Mouse (Mus musculus): Measurements from ENCODE around the gene Tor1b. TPM values are rescaled to one million over a fixed set of nuclear protein-coding genes. Genes with fewer than 3 reads are reported as not detected.

The Tor1b gene
- total RNA-seq (2012; rRNA removed) (25.3 and 31.8 TPM in 2 replicates), total RNA-seq (2014; rRNA removed) (30.1 and 31.1 TPM in 2 replicates), polyA plus RNA-seq (2012; ENCODE audit: insufficient read length, low read depth) (19.5 and 23.1 TPM in 2 replicates)

DNA sequence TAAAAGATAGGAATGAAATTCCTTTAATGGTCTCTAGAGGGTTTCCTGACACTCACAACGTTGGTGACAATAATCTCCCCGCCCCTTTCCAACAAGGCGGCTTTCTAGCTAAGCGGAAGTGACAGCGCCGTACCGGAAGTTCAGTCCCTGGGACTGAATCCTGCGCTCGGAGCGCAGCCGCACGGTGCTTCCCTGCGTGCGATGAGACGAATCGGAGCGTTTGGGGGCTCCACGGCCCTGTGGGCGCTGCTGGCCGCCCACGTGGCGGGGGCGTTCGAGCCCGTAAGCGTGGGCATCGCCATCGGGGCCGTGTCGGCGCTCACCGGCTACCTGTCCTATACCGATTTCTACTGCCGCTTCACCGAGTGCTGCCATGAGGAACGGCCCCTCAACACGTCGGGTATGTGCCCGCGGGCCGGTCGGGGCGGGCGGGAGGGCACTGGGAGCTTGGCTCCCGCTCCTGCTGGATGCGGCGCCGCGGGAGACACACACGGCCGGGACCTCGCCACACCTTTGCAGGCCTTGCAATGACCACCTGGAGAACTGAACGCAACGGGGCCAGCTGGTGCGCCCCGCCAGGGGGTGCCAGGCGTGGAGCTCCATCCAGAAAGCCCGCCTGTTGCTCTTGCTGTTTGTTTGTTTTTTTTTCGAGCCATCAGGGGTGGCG is at the start of gene Tor1b:
Gene Tor1b (plus strand): TSS at position 136 of the 667 bp plus-strand sequence.
- dilution Hi-C loops (cut with MboI; ENCODE audit: extremely low pct_ligation_motif_present, extremely low pct_unique_long_range_greater_than_20kb, low sequenced_read_pairs) = no loop called here
- Histone ChIP-seq H3K9me3 (replicated peaks; ENCODE audit: low read length) (peaks cover 13% of the 10 kb centered on the region), H3K27me3 (replicated peaks) (peaks cover 27% of the 10 kb centered on the region), H3K9ac (ENCODE audit: insufficient read depth, low read depth) (peak within 1 kb of the TSS; percentile 82), H3K4me2 (ENCODE audit: insufficient read depth, low read depth, poor library complexity, severe bottlenecking) (peak within 1 kb of the TSS; percentile 82), H3K79me2 (replicated peaks; ENCODE audit: control insufficient read depth, extremely low read depth, insufficient read depth, poor library complexity, severe bottlenecking) (peaks cover 34% of the 10 kb centered on the region), H3K4me1 (ENCODE audit: control insufficient read depth in 1 of 2, insufficient read depth in 2 of 2) (peaks cover 6 to 32% of the 10 kb centered on the region in 2 experiments; a peak in 3 of 4 replicates), H3K27ac (ENCODE audit: insufficient read depth, low read depth) (peak within 1 kb of the TSS; percentile 46), H3K36me3 (replicated peaks in 1 of 2; ENCODE audit: control insufficient read depth in 1 of 2, insufficient read depth in 1 of 2, low read length in 1 of 2) (peaks cover 25 to 35% of the 10 kb centered on the region in 2 experiments), H3K4me3 (replicated peaks in 1 of 3; ENCODE audit: low read depth in 2 of 3, low read length in 2 of 3, poor library complexity in 1 of 3) (peak within 1 kb of the TSS; percentile 80 to 88 (median 88))
- in situ Hi-C loops (cut with MboI; ENCODE audit: low pct_ligation_motif_present, low pct_unique_long_range_greater_than_20kb, low sequenced_read_pairs) = no loop called here
- DNase-seq (ENCODE audit: extremely low read depth) = peak; percentile 94
- TF ChIP-seq ZMIZ1 (IDR thresholded peaks at IDR 0.05; ENCODE audit: low read depth, low read length) (peak; percentile 93), UBTF (IDR thresholded peaks at IDR 0.05; ENCODE audit: low read depth, low read length) (peak; percentile 72; the same call in 1 of the 2 replicates), POLR2A (IDR thresholded peaks at IDR 0.05; ENCODE audit: low read depth, low read length) (peak; percentile 99), USF1 (IDR thresholded peaks at IDR 0.05; ENCODE audit: low read depth, low read length) (no peak), SIN3A (IDR thresholded peaks at IDR 0.05; ENCODE audit: low read length) (peak; percentile 94; the same call in 1 of the 2 replicates), MXI1 (IDR thresholded peaks at IDR 0.05; ENCODE audit: low read depth, low read length) (peak; percentile 85), ZKSCAN1 (IDR thresholded peaks at IDR 0.05; ENCODE audit: borderline replicate concordance, low read depth, low read length) (no peak), MAFK (IDR thresholded peaks at IDR 0.05; ENCODE audit: insufficient replicate concordance, low read length) (no peak), RAD21 (IDR thresholded peaks at IDR 0.05; ENCODE audit: low read depth, low read length) (no peak), TCF12 (IDR thresholded peaks at IDR 0.05; ENCODE audit: low read depth, low read length) (peak; percentile 73), USF2 (conservative IDR thresholded peaks at IDR 0.05; ENCODE audit: low read depth, low read length) (no peak), MYC (IDR thresholded peaks at IDR 0.05; ENCODE audit: low read depth, low read length) (0 out of 2 replicates have a peak, but pooled peaks have one; percentile 68), KAT2A (IDR thresholded peaks at IDR 0.05; ENCODE audit: insufficient replicate concordance, low read length) (0 out of 2 replicates have a peak, but pooled peaks have one; percentile 7), MEF2A (IDR thresholded peaks at IDR 0.05; ENCODE audit: borderline replicate concordance, low read depth, low read length) (peak; percentile 52; the same call in 1 of the 2 replicates), RCOR1 (conservative IDR thresholded peaks at IDR 0.05; ENCODE audit: low read depth, low read length) (no peak), CTCF (conservative IDR thresholded peaks at IDR 0.05 in 1 of 2, IDR thresholded peaks at IDR 0.05 in 1 of 2; ENCODE audit: low read depth in 2 of 2, low read length in 2 of 2) (peak in 1 of 2 experiments; percentile 34; a peak in 2 of 4 replicates), GABPA (IDR thresholded peaks at IDR 0.05; ENCODE audit: insufficient replicate concordance, low read depth, low read length) (no peak), TBP (conservative IDR thresholded peaks at IDR 0.05; ENCODE audit: low read depth, low read length) (peak; percentile 70; the same call in 1 of the 2 replicates), BHLHE40 (IDR thresholded peaks at IDR 0.05; ENCODE audit: low read depth, low read length) (no peak), ZNF384 (IDR thresholded peaks at IDR 0.05; ENCODE audit: low read depth, low read length) (no peak), POLR2AphosphoS2 (IDR thresholded peaks at IDR 0.05; ENCODE audit: low read depth, low read length) (peak; percentile 89; the same call in 1 of the 2 replicates), NRF1 (IDR thresholded peaks at IDR 0.05; ENCODE audit: low read depth, low read length) (peak; percentile 80), E2F4 (IDR thresholded peaks at IDR 0.05; ENCODE audit: insufficient replicate concordance, low read depth, low read length) (no peak), ZC3H11A (IDR thresholded peaks at IDR 0.05; ENCODE audit: low read depth, low read length) (no peak), MAX (IDR thresholded peaks at IDR 0.05; ENCODE audit: low read length) (0 out of 2 replicates have a peak, but pooled peaks have one; percentile 71), IRF4 (IDR thresholded peaks at IDR 0.05; ENCODE audit: low read depth, low read length) (peak; percentile 4; the same call in 1 of the 2 replicates), CHD2 (IDR thresholded peaks at IDR 0.05; ENCODE audit: low read length) (no peak), SMC3 (IDR thresholded peaks at IDR 0.05; ENCODE audit: low read depth, low read length) (no peak), JUN (IDR thresholded peaks at IDR 0.05; ENCODE audit: insufficient read depth, low read depth, low read length) (no peak), NELFE (IDR thresholded peaks at IDR 0.05; ENCODE audit: low read depth, low read length) (peak; percentile 99), MAZ (IDR thresholded peaks at IDR 0.05; ENCODE audit: low read depth, low read length) (no peak), HCFC1 (IDR thresholded peaks at IDR 0.05; ENCODE audit: low read depth, low read length) (peak; percentile 75), EP300 (IDR thresholded peaks at IDR 0.05; ENCODE audit: low read length) (no peak), CHD1 (IDR thresholded peaks at IDR 0.05; ENCODE audit: low read depth, low read length) (no peak), JUND (conservative IDR thresholded peaks at IDR 0.05; ENCODE audit: low read depth, low read length) (no peak), PAX5 (IDR thresholded peaks at IDR 0.05; ENCODE audit: low read length) (no peak), ETS1 (conservative IDR thresholded peaks at IDR 0.05; ENCODE audit: low read depth, low read length) (no peak), ELF1 (IDR thresholded peaks at IDR 0.05; ENCODE audit: low read depth, low read length) (peak; percentile 90)
